Mouse (Mus musculus): Measurements from ENCODE around the gene Chad. TPM values are rescaled to one million over a fixed set of nuclear protein-coding genes. Genes with fewer than 3 reads are reported as not detected.

The Chad gene
- polyA plus RNA-seq, 1 experiment from 2014 or later = 0.17 TPM

GRCm38 (mm10) chr11:94602356-94602955 is 37.6 kb downstream of the Chad start:
- peak overlapping the region; percentile 55; the same call in 1 of the 2 replicates for H3K4me2 ChIP-seq (replicated peaks)
- peaks cover 8% of the 10 kb centered on the region for H3K4me1 ChIP-seq
- H3K27me3 ChIP-seq = no peaks in the 10 kb centered on the region
- H3K4me3 ChIP-seq = no peak overlapping the region
- no peaks in the 10 kb centered on the region for H3K36me3 ChIP-seq
- no peaks in the 10 kb centered on the region for H3K9me3 ChIP-seq
- H3K27ac ChIP-seq (replicated peaks) = no peak overlapping the region
- H3K9ac ChIP-seq (replicated peaks) = no peak overlapping the region
- ATAC-seq (replicated peaks) = no peak
- whole genome bisulfite sequencing = 73% methylated on average over 11 of the region's 11 CpGs

- 55% methylated on average over 4 of the region's 4 CpGs for WGBS
- 0 out of 2 replicates have a peak, but pooled peaks have one; percentile 26 for ATAC-seq (replicated peaks)
- Histone ChIP-seq H3K9ac (replicated peaks) (no peak overlapping the region), H3K27me3 (no peaks in the 10 kb centered on the region), H3K9me3 (no peaks in the 10 kb centered on the region), H3K4me1 (no peaks in the 10 kb centered on the region), H3K4me2 (replicated peaks) (no peak overlapping the region), H3K27ac (replicated peaks) (no peak overlapping the region), H3K4me3 (no peak overlapping the region), H3K36me3 (no peaks in the 10 kb centered on the region)
These were observed 46.2 kb downstream of the Chad start for GRCm38 (mm10) chr11:94610744-94611740.

- Histone ChIP-seq H3K27me3 (no peaks in the 10 kb centered on the region), H3K4me2 (replicated peaks) (no peak overlapping the region), H3K27ac (replicated peaks) (no peak overlapping the region), H3K9me3 (no peaks in the 10 kb centered on the region), H3K36me3 (no peaks in the 10 kb centered on the region), H3K4me3 (no peak overlapping the region), H3K4me1 (no peaks in the 10 kb centered on the region), H3K9ac (replicated peaks) (no peak overlapping the region)
- WGBS = 84% methylated on average over 4 of the region's 4 CpGs
- no peak for ATAC-seq (replicated peaks)
These were observed 49.8 kb downstream of the Chad start for GRCm38 (mm10) chr11:94614603-94615002.

DNA sequence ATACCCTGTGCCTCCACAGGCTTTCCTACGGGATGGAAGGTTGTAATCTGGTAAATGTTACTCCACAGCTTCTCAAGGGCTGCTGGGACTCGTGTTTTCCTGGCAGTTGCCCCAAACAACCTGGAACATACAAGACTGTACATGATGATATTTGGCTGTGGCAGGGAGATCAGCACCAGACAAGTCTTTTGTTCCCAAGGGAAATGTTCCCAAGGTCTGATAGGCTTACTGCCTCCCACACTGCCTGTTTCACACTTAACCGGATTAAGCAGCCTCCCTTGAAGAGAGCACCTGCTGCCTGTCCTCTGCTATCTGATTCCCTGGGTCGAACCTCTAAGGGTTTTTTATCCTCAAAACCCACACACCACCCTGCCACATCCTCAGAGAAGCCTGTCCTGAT is 50.6 kb downstream of the Chad start:
- H3K4me3 ChIP-seq = no peak overlapping the region
- 24% methylated on average over 4 of the region's 4 CpGs for WGBS
- no peaks in the 10 kb centered on the region for H3K36me3 ChIP-seq
- no peaks in the 10 kb centered on the region for H3K9me3 ChIP-seq
- ATAC-seq (replicated peaks) = no peak
- no peaks in the 10 kb centered on the region for H3K27me3 ChIP-seq
- H3K4me2 ChIP-seq (replicated peaks) = no peak overlapping the region
- no peak overlapping the region for H3K27ac ChIP-seq (replicated peaks)
- H3K9ac ChIP-seq (replicated peaks) = no peak overlapping the region
- no peaks in the 10 kb centered on the region for H3K4me1 ChIP-seq

DNA sequence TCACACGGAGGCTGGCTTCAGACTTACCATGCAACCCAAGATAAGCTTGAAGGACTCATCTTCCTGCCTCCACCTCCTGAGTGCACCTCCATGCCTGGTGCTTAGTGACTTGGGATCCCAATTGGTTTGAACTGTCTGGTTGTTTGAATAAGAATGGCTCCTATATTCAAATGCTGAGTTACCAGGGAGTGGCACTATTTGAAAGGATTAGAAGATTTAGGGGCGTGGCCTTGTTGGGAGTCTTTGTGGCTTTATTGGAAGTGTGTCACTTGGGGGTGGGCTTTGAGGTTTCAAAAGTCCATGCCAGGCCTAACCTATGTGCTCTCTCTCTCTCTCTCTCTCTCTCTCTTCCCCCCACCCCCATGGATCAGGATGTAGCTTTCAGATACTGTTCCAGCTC is 52.8 kb downstream of the Chad start:
- 95% methylated on average over 2 of the region's 2 CpGs for WGBS
- H3K4me2 ChIP-seq (replicated peaks) = no peak overlapping the region
- no peaks in the 10 kb centered on the region for H3K4me1 ChIP-seq
- H3K4me3 ChIP-seq = no peak overlapping the region
- no peaks in the 10 kb centered on the region for H3K27me3 ChIP-seq
- no peak for ATAC-seq (replicated peaks)
- H3K36me3 ChIP-seq = no peaks in the 10 kb centered on the region
- no peak overlapping the region for H3K27ac ChIP-seq (replicated peaks)
- no peak overlapping the region for H3K9ac ChIP-seq (replicated peaks)
- H3K9me3 ChIP-seq = no peaks in the 10 kb centered on the region

Other genes with a start within 250 kb of the Chad start
- 153 and 156 TPM in 2 replicates for gene Luc7l3, start 243.1 kb upstream of the Chad start, polyA plus RNA-seq (2015; fragmentation: Nextera tagmentation; extraction: Ambion mirVana)
- gene Ankrd40, start 237.0 kb upstream of the Chad start, polyA plus RNA-seq (2015; fragmentation: Nextera tagmentation; extraction: Ambion mirVana) = 15.9 and 17.2 TPM in 2 replicates
- gene Abcc3, start 172.1 kb upstream of the Chad start, polyA plus RNA-seq (2015; fragmentation: Nextera tagmentation; extraction: Ambion mirVana) = 0.60 and 0.66 TPM in 2 replicates
- gene Cacna1g, start 90.8 kb upstream of the Chad start, polyA plus RNA-seq (2015; fragmentation: Nextera tagmentation; extraction: Ambion mirVana) = 6.8 and 9.2 TPM in 2 replicates
- 0.38 and 0.86 TPM in 2 replicates for gene Spata20, start 78.9 kb upstream of the Chad start, polyA plus RNA-seq (2015; fragmentation: Nextera tagmentation; extraction: Ambion mirVana)
- gene Epn3, start 65.1 kb upstream of the Chad start, polyA plus RNA-seq (2015; fragmentation: Nextera tagmentation; extraction: Ambion mirVana) = 0.66 and 0.75 TPM in 2 replicates
- 1.7 and 2.7 TPM in 2 replicates for gene Mycbpap, start 43.3 kb upstream of the Chad start, polyA plus RNA-seq (2015; fragmentation: Nextera tagmentation; extraction: Ambion mirVana)
- 5.7 and 6.1 TPM in 2 replicates for gene Rsad1, start 15.8 kb upstream of the Chad start, polyA plus RNA-seq (2015; fragmentation: Nextera tagmentation; extraction: Ambion mirVana)
- gene Acsf2, start 36.8 kb downstream of the Chad start, polyA plus RNA-seq (2015; fragmentation: Nextera tagmentation; extraction: Ambion mirVana) = 1.0 and 1.3 TPM in 2 replicates
- gene Lrrc59, start 64.7 kb downstream of the Chad start, polyA plus RNA-seq (2015; fragmentation: Nextera tagmentation; extraction: Ambion mirVana) = 160 and 164 TPM in 2 replicates
- 123 and 127 TPM in 2 replicates for gene Mrpl27, start 88.7 kb downstream of the Chad start, polyA plus RNA-seq (2015; fragmentation: Nextera tagmentation; extraction: Ambion mirVana)
- gene Eme1, start 88.9 kb downstream of the Chad start, polyA plus RNA-seq (2015; fragmentation: Nextera tagmentation; extraction: Ambion mirVana) = 9.7 and 11.2 TPM in 2 replicates
- 9.3 and 11.7 TPM in 2 replicates for gene Xylt2, start 112.5 kb downstream of the Chad start, polyA plus RNA-seq (2015; fragmentation: Nextera tagmentation; extraction: Ambion mirVana)
- gene Gm11541, start 139.5 kb downstream of the Chad start, polyA plus RNA-seq (2015; fragmentation: Nextera tagmentation; extraction: Ambion mirVana) = not detected in 2 replicates
- gene Cdc34b, start 176.7 kb downstream of the Chad start, polyA plus RNA-seq (2015; fragmentation: Nextera tagmentation; extraction: Ambion mirVana) = 0.15 TPM in 1 of 2 replicates, not detected in the other
- gene Tmem92, start 217.7 kb downstream of the Chad start, polyA plus RNA-seq (2015; fragmentation: Nextera tagmentation; extraction: Ambion mirVana) = 0.13 TPM in 1 of 2 replicates, not detected in the other

All from forebrain, embryonic 15.5 days (tissue).